Mouse (Mus musculus) lung, postnatal 0 days (tissue): ENCODE data around the gene Idh2. TPM values are rescaled to one million over a fixed set of nuclear protein-coding genes. Genes with fewer than 3 reads are reported as not detected.
A peak's percentile ranks its signal among the peaks of the same experiment; 100 is the strongest.

ENCODE experiments used
- ATAC-seq: fragments of 200-750 bp; cut with Nextera tagmentation; 2 replicates; pipeline ENCODE4 v1.8.0; 2017; ENCODE audit warnings: moderate library complexity
- DNase-seq: peaks from one replicate; pipeline ENCODE4 v3.0.0-alpha.2; 2016; ENCODE audit warnings: low spot score
- H3K27ac ChIP-seq: fragments of 300-500 bp; sonication (generic); 2 replicates; pipeline ENCODE4 v1.5.1; 2014; ENCODE audit warnings: antibody characterized with exemption, mild to moderate bottlenecking, low read length, mixed read lengths
- H3K27me3 ChIP-seq: fragments of 300-500 bp; sonication (generic); replicated peaks from 2 replicates; pipeline ENCODE4 v1.6.1; 2014; ENCODE audit warnings: low read length, mixed read lengths; ENCODE audit not compliant: insufficient read depth
- H3K36me3 ChIP-seq: fragments of 300-500 bp; sonication (generic); 2 replicates; pipeline ENCODE4 v1.6.1; 2014; ENCODE audit warnings: low read length, mixed read lengths; ENCODE audit not compliant: insufficient read depth
- H3K4me1 ChIP-seq: fragments of 300-500 bp; sonication (generic); 2 replicates; pipeline ENCODE4 v1.6.1; 2014; ENCODE audit warnings: antibody characterized with exemption, low read depth, low read length, mixed read lengths; ENCODE audit not compliant: insufficient read depth
- H3K4me2 ChIP-seq: fragments of 300-500 bp; sonication (generic); replicated peaks from 2 replicates; pipeline ENCODE4 v1.6.1; 2014; ENCODE audit warnings: low read depth, mild to moderate bottlenecking, low read length, moderate library complexity, mixed read lengths
- H3K4me3 ChIP-seq: fragments of 300-500 bp; sonication (generic); 2 replicates; pipeline ENCODE4 v1.5.1; 2014; ENCODE audit warnings: low read depth, low read length
- H3K9ac ChIP-seq: fragments of 300-500 bp; sonication (generic); replicated peaks from 2 replicates; pipeline ENCODE4 v1.6.1; 2014; ENCODE audit warnings: low read depth, mild to moderate bottlenecking
- H3K9me3 ChIP-seq: fragments of 300-500 bp; sonication (generic); 2 replicates; pipeline ENCODE4 v1.6.1; 2016; ENCODE audit warnings: low read length, mixed read lengths
- CTCF ChIP-seq: IDR thresholded peaks from 2 replicates; pipeline ENCODE4 v1.5.1; 2016; ENCODE audit warnings: antibody characterized with exemption, mild to moderate bottlenecking
- EP300 ChIP-seq: IDR thresholded peaks from 2 replicates; pipeline ENCODE4 v1.6.1; 2016; ENCODE audit warnings: antibody characterized with exemption, mild to moderate bottlenecking, control low read depth
- WGBS: fragments of 180-500 bp; shearing (Covaris S2); extraction: QIAGEN DNeasy Blood & Tissue Kit; methylation state at CpG from one replicate; pipeline ENCODE4 v1.1.7; 2014; 5-methylcytosine and 5-hydroxymethylcytosine counted together
- polyA plus RNA-seq: library from polyadenylated mRNA; unstranded; fragments of >200 nt; fragmentation: Nextera tagmentation; extraction: Ambion mirVana; gene quantifications from 2 replicates; pipeline ENCODE4 v1.2.1, GENCODE M21; 2015

Idh2 gene
- polyA plus RNA-seq, 1 experiment from 2014 or later, result 296 TPM

DNA sequence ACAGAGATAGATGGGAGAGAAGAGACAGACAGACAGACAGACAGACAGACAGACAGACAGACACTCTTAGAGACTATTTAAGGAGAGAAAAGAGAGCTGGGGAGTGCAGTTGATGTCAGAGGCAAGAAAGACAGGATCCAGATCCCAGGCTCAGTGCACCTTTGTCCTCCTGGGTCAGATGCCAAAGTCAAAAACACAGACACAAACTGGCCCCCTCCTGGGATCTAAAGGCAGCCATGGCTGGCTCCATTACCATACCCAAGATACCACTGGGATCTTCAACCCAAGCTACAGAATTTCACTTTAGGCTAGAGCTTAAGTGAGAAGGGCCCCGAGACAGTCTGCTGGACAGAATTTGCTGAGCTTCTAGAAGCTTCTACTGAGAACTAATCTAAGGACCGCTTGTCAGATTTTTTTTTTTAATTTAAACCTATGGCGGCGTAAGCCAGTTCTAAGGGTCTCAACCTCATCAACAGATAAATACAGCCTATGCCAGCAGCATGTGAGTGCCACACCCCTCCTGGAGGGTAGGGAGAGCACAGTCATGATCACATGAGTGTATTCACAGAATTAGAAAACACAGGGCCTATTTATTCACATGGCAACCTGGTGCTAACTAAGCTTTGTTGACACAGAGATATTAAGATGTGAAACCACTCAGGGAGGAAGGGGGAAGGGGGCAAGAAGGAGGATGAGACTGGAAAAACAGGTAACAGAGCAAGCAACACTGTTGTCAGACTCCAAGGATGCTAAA, 9.4 kb downstream of the Idh2 start:
- TF ChIP-seq CTCF (no peak), EP300 (no peak)
- no peak overlapping the region for H3K4me2 ChIP-seq
- H3K9me3 ChIP-seq, result no peaks in the 10 kb centered on the region
- H3K27me3 ChIP-seq, result no peaks in the 10 kb centered on the region
- ATAC-seq, result no peak
- H3K9ac ChIP-seq, result no peak overlapping the region
- DNase-seq, result no peak
- no peak overlapping the region; the same call in 1 of the 2 replicates for H3K27ac ChIP-seq
- H3K4me3 ChIP-seq, result no peak overlapping the region
- WGBS, result 87% methylated on average over 4 of the region's 4 CpGs
- 0 out of 2 replicates have a peak, but pooled peaks cover under 1% of the 10 kb centered on the region for H3K36me3 ChIP-seq
- H3K4me1 ChIP-seq, result peaks cover 4% of the 10 kb centered on the region; the same call in 1 of the 2 replicates

DNA sequence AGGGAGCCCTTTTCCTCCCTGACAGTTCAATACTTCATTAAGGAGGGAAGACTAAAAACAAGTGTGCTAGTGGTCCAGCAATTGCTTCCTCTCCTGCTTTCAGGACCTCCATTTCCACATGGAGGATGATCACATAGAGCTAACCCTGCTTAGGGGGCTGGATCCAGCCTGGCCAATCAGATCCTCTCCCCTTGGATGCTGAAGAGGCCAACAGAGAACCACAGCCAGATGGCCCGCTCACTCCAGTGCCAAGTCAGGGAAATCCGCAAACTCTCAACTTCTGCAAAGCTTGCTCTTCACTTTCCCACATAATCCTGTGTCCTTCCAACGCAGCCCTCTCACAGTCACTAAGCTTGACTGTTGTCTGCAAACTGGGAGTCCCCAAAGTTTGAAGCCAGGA, 11.9 kb downstream of the Idh2 start:
- 0 out of 2 replicates have a peak, but pooled peaks cover 22% of the 10 kb centered on the region for H3K36me3 ChIP-seq
- no peak overlapping the region for H3K4me2 ChIP-seq
- no peak overlapping the region for H3K4me3 ChIP-seq
- H3K4me1 ChIP-seq, result peaks cover 4% of the 10 kb centered on the region; the same call in 1 of the 2 replicates
- H3K9ac ChIP-seq, result no peak overlapping the region
- DNase-seq, result no peak
- WGBS, result 64% methylated on average over 3 of the region's 3 CpGs
- ATAC-seq, result no peak; the same call in 1 of the 2 replicates
- no peak overlapping the region for H3K27ac ChIP-seq
- TF ChIP-seq EP300, result no peak
- TF ChIP-seq CTCF, result no peak
- no peaks in the 10 kb centered on the region for H3K27me3 ChIP-seq
- H3K9me3 ChIP-seq, result no peaks in the 10 kb centered on the region

DNA sequence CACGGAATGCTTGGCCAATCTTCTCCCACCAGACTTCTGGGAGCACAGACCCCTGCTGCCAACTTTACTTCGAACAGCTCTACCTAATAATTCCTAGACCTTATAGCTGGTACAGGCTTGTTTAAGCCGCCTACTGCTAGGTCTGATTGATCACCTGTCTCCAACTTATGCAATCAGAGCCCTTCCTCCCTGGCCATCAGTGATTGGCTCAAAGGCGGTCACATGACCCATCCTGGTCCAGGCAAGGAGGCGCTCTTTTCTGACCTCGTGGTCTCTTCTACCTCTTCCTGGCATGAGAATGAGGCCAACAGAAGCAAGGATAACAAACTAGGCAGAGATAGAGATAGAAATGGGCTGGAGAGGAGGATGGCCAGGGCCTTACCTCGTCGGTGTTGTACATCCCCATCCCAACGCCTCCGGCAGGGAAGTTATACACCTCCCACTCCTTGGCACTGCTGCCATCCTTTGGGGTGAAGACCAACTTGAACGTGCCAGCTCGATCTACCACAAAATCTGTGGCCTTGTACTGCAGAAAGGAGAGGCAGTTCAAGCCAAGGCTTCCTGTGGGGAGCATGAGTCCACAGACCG, 16.7 kb downstream of the Idh2 start:
- Histone ChIP-seq H3K9me3 (no peaks in the 10 kb centered on the region), H3K4me1 (no peaks in the 10 kb centered on the region), H3K4me2 (no peak overlapping the region), H3K27me3 (no peaks in the 10 kb centered on the region), H3K36me3 (peaks cover 56% of the 10 kb centered on the region), H3K9ac (no peak overlapping the region), H3K27ac (no peak overlapping the region), H3K4me3 (no peak overlapping the region)
- no peak for DNase-seq
- ATAC-seq, result no peak
- 87% methylated on average over 13 of the region's 13 CpGs for WGBS
- no peak for TF ChIP-seq EP300
- no peak for TF ChIP-seq CTCF

DNA sequence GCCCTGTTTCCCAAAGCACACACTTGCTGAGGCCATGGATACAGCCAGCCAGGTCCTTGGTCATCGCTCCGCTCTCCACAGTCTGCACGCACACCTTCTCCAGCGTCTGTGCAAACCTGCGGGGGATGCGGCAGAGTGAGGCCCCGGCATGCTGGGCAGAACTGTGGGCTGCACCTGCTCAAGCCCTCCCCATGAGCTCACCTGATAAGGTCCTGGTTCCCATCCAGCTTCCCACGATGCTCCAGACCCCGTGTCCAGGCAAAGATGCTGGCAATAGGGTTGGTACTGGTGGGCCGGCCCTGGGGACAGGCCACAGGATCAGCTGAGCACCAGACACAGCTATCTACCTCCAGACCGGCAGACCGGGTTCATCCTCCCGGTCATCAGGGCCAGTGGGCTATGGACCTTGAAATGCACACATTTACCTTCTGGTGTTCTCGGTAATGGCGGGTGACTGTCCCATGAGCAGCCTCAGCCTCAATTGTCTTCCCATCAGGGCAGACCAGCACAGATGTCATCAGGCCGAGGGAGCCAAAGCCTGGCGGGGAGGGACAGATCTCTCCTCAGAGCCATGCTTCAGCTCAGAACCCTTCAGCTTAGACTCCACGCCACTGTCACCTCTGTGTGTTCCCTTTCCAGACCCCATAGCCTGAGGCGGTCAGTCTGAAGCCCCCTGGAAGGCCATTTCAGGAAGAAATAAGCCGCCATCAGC, 19.4 kb downstream of the Idh2 start:
- Histone ChIP-seq H3K4me3 (no peak overlapping the region), H3K27me3 (no peaks in the 10 kb centered on the region), H3K27ac (no peak overlapping the region), H3K4me2 (no peak overlapping the region), H3K36me3 (peaks cover 63% of the 10 kb centered on the region), H3K9ac (no peak overlapping the region), H3K4me1 (peaks cover 15% of the 10 kb centered on the region; the same call in 1 of the 2 replicates), H3K9me3 (no peaks in the 10 kb centered on the region)
- ATAC-seq, result no peak
- no peak for DNase-seq
- no peak for TF ChIP-seq CTCF
- TF ChIP-seq EP300, result no peak
- WGBS, result 91% methylated on average over 20 of the region's 20 CpGs

DNA sequence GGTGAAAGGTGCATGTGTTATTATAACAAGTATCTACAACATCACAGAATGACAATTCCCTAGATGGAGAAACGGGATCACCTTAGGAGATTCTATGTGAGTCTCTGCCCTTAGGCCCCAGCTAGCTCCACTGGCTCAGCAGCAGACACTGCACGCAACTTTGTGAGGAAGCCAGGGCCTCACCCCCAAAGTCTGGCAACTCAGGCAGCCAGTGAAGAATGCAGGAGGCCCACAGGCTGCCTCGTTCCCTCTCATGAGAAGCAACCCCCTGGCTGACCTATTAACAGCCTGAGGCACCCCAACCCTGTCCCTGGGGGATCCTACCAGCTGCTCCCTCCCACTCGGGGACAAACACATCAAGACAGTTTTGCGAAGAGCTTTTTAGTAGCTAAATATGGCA, 20.7 kb downstream of the Idh2 start:
- H3K27me3 ChIP-seq, result no peaks in the 10 kb centered on the region
- no peak overlapping the region for H3K4me3 ChIP-seq
- DNase-seq (no peak), ATAC-seq (no peak)
- H3K27ac ChIP-seq, result no peak overlapping the region
- peaks cover 51% of the 10 kb centered on the region for H3K36me3 ChIP-seq
- H3K9ac ChIP-seq, result no peak overlapping the region
- TF ChIP-seq CTCF, result no peak
- no peak for TF ChIP-seq EP300
- H3K4me2 ChIP-seq, result no peak overlapping the region
- peaks cover 15% of the 10 kb centered on the region; the same call in 1 of the 2 replicates for H3K4me1 ChIP-seq
- 77% methylated on average over 5 of the region's 5 CpGs for WGBS
- H3K9me3 ChIP-seq, result no peaks in the 10 kb centered on the region

DNA sequence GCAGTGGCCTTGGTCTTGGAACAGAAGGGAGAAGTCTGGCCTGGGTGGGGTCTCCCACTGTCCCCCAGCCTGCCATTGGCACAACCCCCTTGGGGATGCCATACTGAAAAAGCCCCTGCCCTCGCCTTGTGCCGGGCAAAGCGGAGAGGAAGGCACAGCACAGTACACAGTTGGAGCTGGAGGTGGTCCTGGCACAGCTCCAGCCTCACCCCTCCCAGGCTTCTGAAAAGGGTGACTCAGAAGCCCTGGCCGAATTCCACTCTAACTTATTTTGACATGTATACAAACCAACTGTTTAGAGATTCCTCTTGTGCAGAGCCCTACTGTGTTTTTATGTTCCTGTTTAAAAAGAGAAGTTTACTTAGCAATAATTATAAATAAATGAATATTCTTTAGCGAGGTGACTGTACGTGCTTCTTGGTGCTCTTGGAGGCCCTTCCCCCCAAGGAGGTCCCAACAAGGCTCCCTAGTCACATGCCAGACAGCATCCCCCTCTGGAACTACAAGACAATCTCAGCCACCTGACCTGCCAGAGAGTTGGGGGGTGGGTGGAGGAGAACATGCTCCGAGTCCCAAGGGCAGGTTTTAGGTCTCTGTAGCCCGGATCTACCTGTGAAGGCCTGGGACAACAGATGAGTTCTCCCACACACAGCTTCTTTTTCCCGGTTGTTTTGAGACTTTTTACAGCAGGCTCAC, 22.7 kb downstream of the Idh2 start:
- no peak overlapping the region for H3K4me2 ChIP-seq
- TF ChIP-seq EP300 (peak; percentile 81), CTCF (no peak)
- H3K27me3 ChIP-seq, result no peaks in the 10 kb centered on the region
- no peak overlapping the region for H3K9ac ChIP-seq
- ATAC-seq, result peak; percentile 89
- peaks cover 15% of the 10 kb centered on the region; the same call in 1 of the 2 replicates for H3K4me1 ChIP-seq
- no peak overlapping the region for H3K4me3 ChIP-seq
- whole genome bisulfite sequencing, result 26% methylated on average over 9 of the region's 9 CpGs
- DNase-seq, result peak; percentile 91
- no peaks in the 10 kb centered on the region for H3K9me3 ChIP-seq
- H3K36me3 ChIP-seq, result peaks cover 47% of the 10 kb centered on the region
- H3K27ac ChIP-seq, result peak overlapping the region; percentile 54
